Mouse (Mus musculus) adrenal gland, postnatal 25 days (tissue): ENCODE results near the gene Adrb1. TPM values are rescaled to one million over a fixed set of nuclear protein-coding genes. Genes with fewer than 3 reads are reported as not detected.

Source experiments
- DNase-seq: peaks from one replicate; pipeline ENCODE4 v3.0.0; 2021; ENCODE audit warnings: mixed read lengths
- long read RNA-seq: library from polyadenylated mRNA; stranded (forward); transcript quantifications from one replicate; pipeline ENCODE4 v2.0.0, GENCODE M21; 2021
- total RNA-seq: library from RNA; stranded (reverse); gene quantifications from 2 replicates; pipeline ENCODE4 v1.2.3, GENCODE M21; 2021

Gene Adrb1
- total RNA-seq = 2.6 and 4.2 TPM in 2 replicates
- long read RNA-seq, transcript Adrb1-201 (1 exons, 2,952 nt) = major isoform, 6 of 6 reads
- long read RNA-seq, partial matches to known transcripts = 0 of 6 reads
- long read RNA-seq, other reads (novel, unspliced or antisense) = 0 of 6 reads

DNA sequence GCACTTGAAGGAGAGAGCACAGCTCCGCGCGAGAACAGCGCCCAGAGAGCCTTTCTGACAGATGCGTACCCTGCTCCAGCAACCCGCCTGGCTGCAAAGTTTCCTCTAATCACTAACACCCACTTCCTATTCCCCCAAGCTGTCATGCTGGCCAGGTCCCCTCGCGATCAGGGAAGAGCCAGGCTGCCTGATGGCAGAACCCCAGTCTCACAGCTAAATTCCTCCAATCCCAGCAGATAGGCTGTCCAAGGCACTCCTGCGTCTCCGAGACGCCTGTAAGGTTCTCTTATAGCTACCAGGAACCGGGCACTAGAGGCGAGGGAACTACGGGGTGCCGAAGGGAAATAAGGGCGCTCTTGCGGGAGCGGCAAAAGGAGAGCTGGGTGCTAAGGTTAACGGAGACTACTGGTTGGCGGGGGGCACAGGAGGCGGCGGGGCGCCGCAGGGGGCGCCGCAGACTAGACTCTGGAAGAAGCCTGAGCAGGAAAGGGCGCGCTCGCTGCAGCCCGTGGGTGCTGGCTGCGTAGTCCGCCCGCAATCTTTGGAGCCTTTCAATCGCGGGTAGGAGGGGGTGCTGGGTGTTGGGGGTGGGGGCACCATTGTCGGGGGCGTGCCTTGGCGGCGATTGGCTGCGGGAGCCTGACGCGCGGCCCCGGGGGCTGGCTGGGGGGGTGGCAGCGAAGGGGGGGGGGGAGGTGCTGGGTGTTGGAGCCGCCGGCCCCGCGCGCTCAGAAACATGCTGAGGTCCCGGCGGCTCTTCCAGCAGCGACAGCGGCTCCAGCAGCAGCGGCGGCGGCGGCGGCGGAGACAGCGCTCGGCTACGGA lies at the start of gene Adrb1:
Gene Adrb1 (plus strand): TSS at position 813 of the 825 bp plus-strand sequence.
- peak; percentile 71 for DNase-seq

DNA sequence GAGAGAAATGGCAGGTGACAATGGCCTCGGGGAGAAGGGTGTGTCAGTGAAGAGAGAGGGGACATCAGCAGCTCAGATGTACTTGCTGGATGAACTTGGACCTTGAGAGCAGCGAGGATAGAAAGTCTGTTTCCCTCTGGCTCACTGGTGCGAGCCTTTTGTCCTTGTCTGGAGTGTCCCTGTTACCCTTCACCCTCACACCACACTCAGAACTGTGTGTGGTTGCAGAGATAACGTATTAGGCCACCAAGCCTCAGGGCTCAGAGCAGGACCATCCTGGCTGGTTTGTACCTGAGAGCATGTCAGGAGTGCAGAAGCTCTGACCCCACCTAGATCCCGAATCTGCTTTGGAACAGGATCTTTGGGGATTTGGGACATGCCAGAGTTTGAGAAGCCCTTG lies 46.3 kb upstream of the Adrb1 start:
- DNase-seq = no peak

DNA sequence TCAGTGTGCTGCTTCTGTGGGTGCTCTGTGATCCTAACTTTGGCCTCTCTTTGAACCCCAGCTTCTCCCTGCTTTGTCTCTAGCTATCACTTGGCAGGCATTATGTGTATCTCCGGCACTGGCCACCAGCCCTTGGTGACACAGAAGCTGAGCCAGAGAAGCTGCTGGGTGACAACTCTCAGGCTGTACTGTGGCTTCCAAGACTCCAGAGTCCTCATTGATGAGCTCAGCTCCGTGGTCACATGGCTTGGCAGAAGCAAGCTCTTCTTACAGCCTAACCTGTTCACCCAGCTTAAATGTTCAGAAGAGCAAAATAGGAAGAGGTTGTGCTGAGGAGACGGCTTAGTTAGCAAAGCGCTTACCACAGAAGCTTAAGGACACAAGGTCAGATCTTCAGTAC lies 45.5 kb upstream of the Adrb1 start:
- DNase-seq = no peak

DNA sequence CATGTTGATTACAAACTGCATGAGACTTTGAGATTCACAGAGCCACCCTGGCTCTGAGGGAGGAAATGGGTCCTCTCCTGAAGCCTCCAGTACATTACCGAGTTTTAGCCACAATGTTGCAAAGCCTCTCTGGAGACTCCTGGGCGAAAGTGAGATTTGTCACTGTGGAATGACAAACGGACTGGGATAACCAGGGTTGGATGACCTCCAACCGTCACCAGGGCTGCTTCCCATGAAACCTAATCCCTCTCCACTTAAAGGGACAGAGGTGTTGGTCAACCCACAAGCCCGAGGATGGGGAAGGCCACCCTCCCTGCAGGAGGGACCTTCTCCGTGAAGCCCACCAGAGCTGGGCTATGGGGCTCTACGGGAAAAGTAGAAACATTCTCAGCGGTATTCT lies 44.4 kb upstream of the Adrb1 start:
- DNase-seq = peak; percentile 21

DNA sequence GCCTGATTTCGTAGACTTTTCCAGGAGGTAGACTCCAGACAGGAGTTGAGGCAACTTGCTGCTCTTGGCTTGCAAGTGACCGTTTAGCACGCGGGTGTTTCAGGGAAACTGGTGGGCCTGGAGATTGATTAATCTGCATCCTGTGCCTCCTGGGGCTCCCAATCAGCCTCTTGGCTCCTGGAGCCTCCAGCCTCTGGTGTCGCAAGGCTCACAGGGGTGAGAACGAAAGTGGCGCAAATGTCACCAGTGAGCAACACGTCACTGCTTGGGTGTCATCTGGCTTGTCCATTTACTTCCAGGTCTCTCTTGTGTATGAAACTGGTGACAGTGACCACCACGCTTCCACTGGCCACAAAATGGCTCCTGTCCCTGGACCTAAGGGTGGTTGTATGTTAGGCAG lies 43.5 kb upstream of the Adrb1 start:
- peak; percentile 30 for DNase-seq

DNA sequence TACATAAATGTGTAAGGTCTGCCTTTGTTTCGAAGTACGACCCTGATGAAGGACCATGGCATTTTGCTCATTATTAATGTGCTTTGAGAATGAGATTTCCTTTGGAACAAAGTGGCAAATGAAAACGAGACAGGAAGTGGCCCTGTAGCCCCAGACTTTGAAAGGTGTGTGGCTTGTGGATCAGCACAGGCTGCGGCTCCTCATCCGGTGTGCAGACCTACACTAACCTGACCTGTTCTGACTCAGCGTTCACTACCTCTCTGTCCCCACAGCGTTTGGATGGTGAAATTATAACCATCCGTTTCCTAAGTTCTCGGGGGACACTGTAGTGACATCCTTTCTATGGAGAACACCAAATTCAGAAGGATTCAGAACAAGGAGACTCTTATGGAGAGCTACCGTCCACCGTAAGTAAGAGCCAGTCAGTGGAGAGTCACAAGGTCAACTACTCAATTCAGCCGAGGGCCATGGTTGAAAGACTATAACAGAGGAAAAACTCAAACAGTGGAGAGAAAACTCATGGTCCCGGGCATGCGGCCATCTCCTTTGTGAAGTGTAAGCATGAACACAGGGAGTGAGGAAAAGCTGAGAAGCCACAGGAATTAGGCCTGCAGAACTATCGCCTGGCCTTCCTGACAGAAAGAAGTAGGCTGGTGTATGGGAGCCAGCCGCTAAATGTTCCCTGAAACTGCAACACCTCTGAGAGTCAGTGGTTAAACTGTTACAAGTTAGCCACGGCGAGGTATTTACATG lies 42.6 kb upstream of the Adrb1 start:
- DNase-seq = no peak

DNA sequence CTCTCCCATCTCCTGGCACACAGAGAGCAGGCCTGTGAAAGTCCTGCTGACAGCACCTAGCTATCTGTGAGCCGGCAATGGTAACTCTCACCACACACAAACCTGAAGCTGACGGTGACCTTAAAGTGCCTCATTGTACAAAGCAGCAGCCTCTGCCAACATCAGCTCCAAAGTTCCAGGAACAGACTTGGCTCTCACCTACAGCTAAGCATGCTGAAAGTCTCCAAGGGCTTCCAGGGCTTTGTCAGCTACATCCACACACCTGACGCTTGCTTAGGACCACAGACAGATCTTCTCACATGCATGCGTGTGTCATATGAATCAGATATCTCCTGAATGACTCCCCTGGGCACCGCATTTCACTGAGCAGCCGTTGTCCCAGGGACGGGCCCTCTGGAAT lies 42.0 kb upstream of the Adrb1 start:
- no peak for DNase-seq

DNA sequence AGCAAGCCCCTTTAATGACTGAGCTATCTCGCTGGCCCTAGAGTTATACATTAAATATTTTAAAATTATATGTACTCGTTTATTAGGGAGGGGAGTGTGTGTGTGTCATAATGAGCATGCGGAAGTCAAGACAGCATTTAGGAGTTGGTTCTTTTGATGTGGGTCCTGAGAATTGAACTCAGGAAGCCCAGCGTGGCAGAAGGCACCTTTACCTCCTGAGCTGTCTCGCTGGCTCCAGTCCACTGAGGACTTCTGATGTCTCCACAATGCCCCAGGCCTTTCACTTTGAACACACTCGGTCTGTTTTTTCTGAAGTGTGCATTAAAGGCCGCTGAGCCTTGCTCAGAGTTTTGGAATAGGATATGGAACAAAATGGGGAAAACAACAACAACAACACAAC lies 39.7 kb upstream of the Adrb1 start:
- no peak for DNase-seq

DNA sequence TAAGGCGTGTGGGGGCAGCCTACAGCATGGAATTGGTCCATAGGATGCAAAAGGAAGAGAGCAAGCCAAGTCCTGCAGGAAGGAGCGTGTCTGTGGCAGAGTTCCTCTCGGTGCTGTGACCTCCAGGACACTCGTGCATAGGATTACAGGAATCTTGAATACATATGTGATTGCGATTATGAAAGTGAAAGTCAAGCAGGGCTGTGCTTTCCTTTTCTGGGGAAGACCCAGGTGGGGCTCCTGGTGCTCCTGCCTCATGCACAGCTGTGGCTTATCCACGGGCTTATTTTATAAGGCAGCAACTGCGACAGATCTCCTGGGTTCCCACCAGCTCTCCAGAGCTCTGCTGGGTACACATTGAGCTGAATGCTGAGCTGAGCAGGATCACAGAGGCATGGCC lies 39.2 kb upstream of the Adrb1 start:
- DNase-seq = no peak

DNA sequence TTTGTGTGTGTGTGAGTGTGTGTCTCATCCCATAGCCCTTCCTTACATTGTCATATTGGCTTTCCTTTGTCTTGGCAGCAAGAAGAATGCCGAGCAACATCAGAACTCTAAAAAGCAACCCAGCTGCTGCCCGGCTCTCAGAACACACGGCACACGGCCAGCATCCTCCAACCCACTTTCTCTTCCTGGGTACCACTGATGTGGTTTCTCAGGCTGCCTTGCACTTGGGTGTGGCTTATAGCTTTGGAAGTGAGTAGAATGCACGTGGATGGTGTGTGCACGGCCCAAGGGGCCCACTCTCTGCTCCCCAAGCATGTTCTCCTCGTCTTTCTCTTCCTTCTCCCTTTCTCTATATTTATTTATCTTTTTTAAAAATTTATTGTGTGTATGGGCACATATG lies 36.5 kb upstream of the Adrb1 start:
- DNase-seq = no peak

DNA sequence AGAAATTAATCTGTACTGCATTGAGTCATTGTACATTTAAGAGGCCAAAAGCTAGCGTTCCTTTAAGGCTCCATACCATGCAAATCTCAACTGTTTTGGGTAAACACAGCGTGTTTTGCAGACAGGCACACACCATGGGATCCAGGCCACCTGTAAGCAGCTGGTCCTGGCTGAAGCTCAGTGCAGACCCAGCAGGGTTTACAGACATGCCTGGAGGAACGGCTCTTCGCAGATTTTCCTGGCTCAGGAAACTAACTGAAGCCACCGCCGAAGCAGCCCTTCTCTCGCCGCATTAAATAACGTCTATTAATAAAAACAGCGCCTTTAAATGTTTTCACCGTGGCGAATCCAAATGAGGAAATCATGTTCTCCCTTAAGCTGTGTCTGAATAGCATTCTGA lies 35.8 kb upstream of the Adrb1 start:
- no peak for DNase-seq

DNA sequence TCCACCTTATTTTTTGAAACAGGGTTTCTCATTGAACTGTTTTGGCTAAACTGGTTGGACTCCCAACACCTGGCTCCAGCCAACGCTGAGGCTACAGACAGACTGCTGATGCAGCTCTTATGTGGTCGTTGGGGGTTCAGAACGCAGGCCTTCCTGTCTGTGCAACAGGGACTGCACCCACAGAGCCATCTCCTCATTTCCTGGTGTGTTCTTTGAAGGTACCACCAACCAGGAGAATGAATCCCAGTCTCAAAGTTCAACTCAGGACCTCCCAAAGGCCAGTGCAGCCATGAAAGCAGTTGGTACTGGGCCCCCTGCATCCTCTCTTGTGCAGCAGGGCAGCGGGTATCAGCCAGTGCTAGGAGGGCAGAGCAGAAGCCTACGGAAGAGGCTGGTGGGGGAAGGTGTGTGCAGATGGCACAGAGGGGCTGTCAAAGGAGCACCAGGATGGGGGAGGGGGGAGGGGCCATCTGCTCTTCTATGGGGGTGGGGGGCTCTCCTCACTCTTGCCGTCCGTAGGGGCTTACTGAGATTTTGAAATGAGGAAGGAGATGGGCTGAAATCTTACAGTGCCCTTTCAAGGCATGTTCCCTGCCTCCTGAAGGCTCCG lies 34.9 kb upstream of the Adrb1 start:
- DNase-seq = no peak

DNA sequence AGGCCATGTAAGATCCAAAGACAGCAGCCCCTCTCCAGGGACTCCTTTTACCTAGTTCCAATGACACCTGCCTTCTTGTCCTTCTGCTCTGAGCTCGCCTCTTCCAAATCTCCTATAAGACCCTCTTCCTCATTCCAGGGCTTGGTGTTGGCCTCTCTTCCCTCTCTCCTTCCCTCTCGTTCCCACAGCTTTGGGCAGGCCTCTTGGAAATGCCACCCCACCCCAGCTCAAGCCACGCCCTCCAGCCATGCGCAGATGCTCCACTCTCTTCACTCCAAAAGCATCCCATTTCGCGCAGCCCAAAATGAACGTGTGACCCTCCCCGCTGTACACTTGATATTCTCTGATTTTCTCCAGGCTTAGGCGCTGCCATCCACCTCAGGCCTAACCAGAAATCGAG lies 34.3 kb upstream of the Adrb1 start:
- DNase-seq = no peak

DNA sequence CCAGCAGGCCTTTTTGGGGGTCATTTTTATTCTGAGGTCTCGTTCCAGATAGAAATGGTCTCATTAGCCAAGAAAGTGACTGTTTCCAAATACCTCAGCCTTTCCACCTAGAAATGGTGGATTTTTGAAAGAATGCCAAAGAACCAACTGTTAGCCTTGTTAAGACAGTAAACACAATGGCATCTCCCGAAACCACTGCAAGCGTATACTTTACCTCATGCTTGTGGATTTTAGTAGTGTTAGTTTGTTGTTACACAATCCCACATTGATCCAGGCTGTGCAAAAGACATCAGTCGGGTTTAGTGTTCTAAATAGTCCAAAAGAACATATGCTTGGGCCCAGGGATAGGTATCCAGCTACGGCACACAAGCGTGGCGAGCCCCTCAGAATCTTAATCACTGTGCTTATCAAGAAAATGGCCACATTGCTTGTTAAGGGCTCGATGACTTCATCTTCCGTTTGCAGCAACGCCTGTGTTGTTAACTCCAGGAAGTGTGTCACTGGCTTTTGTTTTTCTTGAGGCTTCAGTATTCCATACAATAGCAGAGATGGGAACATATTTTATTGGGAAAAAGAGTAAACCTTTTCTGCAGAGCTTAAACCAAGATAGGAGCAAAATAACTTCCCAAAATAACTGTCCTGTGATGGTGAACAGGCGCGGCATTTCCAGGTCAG lies 33.2 kb upstream of the Adrb1 start:
- DNase-seq = no peak

DNA sequence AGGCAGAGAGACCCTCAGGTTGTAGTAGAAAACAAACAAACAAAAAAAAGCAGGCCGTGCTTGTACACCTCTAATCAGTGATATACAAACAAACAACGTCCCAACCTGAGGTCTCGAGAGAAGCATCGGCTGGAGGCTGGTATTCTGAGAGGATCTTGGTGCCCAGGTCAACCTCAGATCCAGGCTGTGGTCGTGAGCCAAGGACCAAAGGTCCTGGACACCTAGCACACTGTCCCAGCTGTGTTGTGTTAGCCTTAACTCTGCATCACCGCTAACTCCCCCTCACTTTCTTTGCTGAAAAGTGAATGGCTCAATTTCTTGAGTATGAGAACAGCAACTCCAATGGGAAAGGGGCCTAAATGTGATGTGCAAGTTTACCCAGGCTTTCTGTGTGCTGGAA lies 32.5 kb upstream of the Adrb1 start:
- no peak for DNase-seq

DNA sequence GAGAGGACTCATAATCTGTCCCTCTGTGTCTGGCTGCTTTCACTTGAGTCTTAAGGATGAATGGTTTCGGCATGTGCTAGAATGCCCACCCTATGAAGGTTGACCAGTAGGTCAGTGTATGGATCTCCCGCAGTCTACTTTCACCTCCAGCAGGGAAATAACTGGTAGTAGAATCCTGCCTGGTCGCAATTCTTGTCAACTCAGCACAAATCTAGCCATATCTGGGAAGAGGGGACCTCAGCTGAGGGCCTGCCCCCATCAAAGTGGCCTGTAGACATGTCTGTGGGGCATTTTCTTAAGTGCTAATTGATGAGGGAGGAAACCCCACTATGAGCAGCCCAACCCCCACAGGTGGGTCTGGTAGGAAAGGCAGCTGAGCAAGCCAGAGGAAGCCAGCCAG lies 30.9 kb upstream of the Adrb1 start:
- DNase-seq = no peak

DNA sequence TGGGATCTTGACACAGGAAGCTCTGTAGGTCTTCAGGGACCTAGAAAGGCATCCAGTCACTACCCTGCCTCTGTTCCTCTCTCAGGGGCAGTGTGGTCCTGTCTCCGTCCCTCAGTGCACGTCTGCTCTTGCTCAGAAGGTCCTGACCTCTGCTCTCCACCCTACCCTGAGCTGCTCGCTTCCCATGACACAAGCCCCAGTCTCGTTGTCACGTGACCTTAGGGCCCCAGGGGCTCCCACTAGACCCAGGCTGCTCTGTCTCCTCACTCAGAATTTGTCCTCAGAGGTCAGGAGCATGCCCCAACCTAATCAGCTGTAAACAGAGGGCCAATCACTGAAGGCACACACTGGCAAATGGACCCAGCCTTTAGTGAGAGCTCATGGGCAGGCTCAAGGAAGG lies 29.5 kb upstream of the Adrb1 start:
- DNase-seq = no peak

DNA sequence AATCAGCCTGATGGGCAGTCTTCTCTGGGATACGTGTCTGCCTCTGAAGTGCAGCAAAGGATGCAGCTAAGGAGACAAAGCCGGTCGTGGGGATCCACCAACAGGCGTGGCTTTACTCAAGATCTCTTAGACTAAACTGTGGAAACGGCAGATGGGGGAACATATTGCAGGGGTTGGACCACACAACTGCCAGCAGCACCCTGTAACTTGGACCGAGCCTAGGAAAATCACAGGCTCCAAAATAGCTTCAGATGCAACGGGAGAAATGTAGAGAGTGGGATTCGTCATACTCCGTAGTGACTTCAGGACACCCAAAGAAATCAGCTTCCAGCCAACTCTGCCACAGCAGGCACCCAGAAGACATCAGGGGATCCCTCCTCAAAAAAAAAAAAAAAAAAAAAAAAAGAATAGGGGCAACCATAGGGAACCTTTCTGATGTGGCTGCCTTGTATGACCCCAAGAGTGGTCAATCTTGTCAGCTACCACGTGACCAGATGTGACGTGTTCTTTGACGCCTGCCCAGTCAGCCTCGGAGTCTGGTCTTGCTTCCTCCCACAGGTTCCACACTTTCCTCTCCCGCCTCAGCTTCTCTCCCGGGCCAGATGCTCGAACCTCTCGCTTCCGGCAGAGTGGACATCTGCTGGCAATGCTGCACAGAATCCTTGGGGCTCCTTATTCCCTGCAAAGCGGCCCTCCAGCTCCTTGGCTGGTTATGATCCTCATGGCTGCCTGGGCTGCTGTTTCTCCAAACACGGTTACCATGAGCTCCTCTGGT lies 24.4 kb upstream of the Adrb1 start:
- DNase-seq = no peak

DNA sequence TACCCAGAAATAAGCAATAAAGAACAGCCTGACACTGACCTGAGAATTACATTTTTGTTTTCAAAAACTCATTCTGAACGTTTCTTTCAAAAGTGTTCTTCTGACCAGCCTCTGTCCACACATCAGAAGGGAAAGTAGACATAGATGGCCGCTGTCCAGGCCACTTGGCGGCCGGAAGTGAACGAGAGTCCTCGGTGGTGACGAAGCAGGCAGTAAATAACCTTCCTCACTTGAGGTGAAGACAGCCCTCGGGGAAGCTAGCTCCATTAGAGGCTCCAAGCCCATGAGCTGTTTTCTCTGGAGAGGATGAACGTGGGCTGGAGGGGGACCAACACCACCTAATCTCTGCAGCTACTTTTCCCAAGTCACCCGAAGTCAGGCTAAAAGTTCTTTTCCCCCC lies 21.2 kb upstream of the Adrb1 start:
- DNase-seq = no peak

DNA sequence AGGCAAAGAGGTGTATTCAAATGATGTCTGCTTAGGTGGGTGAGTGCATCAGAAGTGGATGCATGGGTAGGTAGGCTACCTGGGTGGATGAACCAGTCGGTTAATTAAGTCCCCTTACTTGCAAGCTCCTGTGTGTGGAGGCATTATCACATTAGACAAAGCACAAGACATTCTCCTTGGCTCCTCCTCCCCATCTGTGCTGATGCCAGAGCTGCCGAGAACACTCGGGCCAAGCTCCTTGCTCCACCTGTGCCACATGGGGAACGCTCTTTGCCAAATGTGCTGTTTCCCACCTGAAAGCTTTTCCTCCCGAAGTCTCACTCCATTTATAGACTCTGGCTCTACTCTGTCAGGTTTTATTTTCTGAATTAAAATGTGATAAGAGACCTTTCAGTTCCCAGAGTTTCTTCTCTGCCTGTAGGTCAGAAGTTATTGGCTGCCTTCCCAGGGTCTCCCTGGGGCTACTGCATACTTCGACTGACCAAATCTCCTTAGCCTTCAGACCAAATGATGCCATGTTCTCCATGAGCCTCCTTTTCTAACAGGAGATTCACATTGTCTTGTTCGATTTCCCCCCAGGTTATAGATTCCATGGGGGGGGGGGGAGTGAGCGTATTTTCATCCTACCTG lies 20.5 kb upstream of the Adrb1 start:
- DNase-seq = peak; percentile 31

DNA sequence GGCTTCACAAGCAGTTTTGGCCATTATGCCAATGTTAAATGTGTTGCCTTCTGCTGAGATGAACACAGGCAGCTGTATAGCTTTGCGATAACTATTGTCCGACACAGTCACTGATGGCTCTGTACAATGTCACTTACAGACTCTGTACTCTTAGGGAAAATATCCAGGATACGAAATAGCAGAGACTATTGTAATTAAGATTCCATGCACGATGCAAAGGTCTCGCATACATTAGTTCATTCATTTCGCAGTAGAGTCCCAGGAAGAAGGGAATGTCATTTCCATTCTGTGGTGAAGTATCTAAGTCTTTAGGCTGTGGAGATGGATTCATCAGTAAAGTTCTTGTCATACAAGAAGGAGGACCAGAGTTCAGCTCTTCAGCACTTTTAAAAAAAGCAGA lies 20.0 kb upstream of the Adrb1 start:
- DNase-seq = no peak
